Mouse (Mus musculus): ENCODE measurements around the gene Nuak1.

Gene Nuak1

DNA sequence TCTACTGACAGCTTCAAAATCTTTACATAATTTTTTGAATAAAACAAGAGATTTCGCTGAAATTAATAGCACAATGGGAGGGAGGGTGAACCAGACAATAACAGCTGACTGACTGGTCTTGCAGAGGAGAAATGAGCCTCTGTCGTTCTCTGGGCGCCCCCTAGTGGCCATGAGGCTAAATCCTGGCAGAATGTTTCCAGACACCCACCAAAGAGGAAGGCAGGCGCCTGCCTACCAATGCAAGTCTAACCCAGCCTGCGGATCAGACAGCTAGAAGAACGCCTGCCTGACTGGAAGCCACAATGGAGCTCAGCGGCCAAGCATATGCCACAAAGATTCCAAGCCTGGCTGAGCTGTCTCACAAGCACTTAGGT lies 2.4 kb downstream of the Nuak1 start:
- H3K36me3 ChIP-seq (ENCODE audit: control insufficient read depth, insufficient read depth, low read length, poor library complexity, severe bottlenecking) = no peaks in the 10 kb centered on the region
- peak; percentile 92 for DNase-seq (ENCODE audit: low read depth, low spot score)
- H3K27me3 ChIP-seq (ENCODE audit: control insufficient read depth, insufficient read depth, low read length, poor library complexity, severe bottlenecking) = no peaks in the 10 kb centered on the region

DNA sequence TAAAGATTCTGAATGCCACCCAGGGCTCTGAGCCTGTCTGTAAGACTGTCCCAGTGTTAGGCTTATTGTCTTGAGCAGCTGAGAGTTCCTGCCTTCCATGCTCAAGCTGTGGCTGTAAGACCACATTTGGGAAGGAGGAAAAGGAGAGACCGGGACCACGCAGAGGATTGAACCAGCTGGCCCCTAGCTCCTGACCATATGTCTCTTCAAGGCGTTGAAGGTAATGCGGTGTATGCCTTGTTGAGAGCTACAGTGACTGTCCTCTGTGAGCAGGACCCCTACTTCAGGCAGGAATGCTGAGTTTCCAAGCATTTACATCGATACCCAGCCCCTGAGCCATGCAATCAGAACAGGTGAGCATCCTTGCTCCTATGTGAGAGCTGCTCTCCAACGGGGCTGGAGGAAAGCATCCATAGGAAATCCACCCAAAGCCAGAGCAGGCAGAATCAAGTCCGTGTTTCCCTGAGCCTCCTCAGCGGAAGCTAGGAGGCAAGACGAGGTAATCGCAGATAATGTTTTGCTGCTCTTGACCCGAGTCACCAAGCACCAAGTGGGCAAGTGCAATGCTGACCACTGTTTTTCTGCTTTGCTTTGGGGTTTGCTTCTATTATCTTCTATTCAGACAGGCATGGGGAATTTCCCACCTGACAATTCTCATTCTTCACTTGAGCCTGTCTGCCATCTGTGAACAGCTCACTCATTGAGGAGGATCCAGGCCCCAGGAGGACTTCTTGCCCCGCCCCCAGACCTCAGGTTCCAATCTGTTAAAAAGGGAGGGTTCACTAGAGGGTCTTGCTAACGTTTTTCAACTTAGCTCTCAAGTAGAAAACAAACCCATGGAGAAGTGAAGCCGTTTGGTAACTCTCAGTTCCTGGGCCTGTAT lies 3.0 kb downstream of the Nuak1 start:
- Histone ChIP-seq H3K36me3 (ENCODE audit: control insufficient read depth, insufficient read depth, low read length, poor library complexity, severe bottlenecking) (no peaks in the 10 kb centered on the region), H3K27me3 (ENCODE audit: control insufficient read depth, insufficient read depth, low read length, poor library complexity, severe bottlenecking) (no peaks in the 10 kb centered on the region)
- DNase-seq (ENCODE audit: low read depth, low spot score) = no peak

GRCm38 (mm10) chr10:84435930-84436329 lies 4.5 kb downstream of the Nuak1 start:
- no peak for DNase-seq (ENCODE audit: low read depth, low spot score)
- no peaks in the 10 kb centered on the region for H3K27me3 ChIP-seq (ENCODE audit: control insufficient read depth, insufficient read depth, low read length, poor library complexity, severe bottlenecking)
- H3K36me3 ChIP-seq (ENCODE audit: control insufficient read depth, insufficient read depth, low read length, poor library complexity, severe bottlenecking) = no peaks in the 10 kb centered on the region

DNA sequence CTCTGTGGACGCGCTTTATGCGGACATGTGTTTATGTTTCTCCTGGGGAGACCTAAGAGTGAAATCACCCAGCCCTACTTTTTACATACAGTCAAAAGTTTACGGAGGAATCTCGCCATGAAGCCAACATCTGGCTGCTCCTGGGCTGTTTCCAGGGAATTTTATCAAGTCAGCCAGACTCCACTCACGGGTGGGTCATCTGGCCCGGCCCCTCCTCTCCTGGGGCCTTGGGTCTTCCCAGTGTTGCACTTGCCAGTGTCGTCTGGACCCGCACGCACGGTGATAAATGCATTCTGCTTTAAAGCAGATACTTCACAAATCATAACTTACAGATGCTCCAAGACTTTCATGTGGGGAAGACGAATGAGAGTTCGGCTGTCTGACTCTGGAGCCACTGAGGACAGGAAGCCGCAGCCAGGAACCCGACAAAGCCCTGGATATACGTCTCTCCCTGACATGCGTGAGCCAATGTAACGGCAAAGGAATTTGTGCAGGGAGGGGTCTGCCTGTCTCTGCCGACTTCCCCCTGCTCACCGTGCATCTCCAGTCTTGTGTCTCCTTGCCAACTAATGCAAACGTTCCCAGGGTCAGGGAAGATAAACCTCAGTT lies 7.1 kb downstream of the Nuak1 start:
- no peak for DNase-seq (ENCODE audit: low read depth, low spot score)
- no peaks in the 10 kb centered on the region for H3K36me3 ChIP-seq (ENCODE audit: control insufficient read depth, insufficient read depth, low read length, poor library complexity, severe bottlenecking)
- H3K27me3 ChIP-seq (ENCODE audit: control insufficient read depth, insufficient read depth, low read length, poor library complexity, severe bottlenecking) = no peaks in the 10 kb centered on the region

DNA sequence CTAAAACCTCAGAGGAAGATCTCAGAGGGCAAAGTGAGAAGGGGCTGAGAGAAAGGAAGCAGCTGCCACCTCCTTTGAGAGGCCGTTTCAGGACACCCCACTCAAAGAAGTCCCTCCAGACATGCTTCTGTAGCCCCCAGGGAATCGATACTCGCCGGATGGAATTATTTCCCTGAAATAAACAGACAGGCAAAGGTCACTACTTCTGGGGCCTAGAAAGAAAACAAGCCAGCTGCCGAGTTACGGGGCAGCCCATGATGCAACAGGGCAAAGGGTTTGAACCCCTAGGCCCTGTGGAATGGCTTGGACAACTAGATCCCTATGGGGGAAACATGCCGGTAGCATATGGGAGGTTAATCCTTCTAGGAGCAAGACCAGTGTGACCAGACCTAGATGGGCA lies 16.0 kb downstream of the Nuak1 start:
- no peak for DNase-seq (ENCODE audit: low read depth, low spot score)
- Histone ChIP-seq H3K36me3 (ENCODE audit: control insufficient read depth, insufficient read depth, low read length, poor library complexity, severe bottlenecking) (no peaks in the 10 kb centered on the region), H3K27me3 (ENCODE audit: control insufficient read depth, insufficient read depth, low read length, poor library complexity, severe bottlenecking) (no peaks in the 10 kb centered on the region)

- Histone ChIP-seq H3K27me3 (ENCODE audit: control insufficient read depth, insufficient read depth, low read length, poor library complexity, severe bottlenecking) (no peaks in the 10 kb centered on the region), H3K36me3 (ENCODE audit: control insufficient read depth, insufficient read depth, low read length, poor library complexity, severe bottlenecking) (no peaks in the 10 kb centered on the region)
- peak; percentile 40 for DNase-seq (ENCODE audit: low read depth, low spot score)
Observed at GRCm38 (mm10) chr10:84423903-84424302, 16.5 kb downstream of the Nuak1 start.

GRCm38 (mm10) chr10:84420589-84420988 lies 19.8 kb downstream of the Nuak1 start:
- H3K36me3 ChIP-seq (ENCODE audit: control insufficient read depth, insufficient read depth, low read length, poor library complexity, severe bottlenecking) = no peaks in the 10 kb centered on the region
- no peak for DNase-seq (ENCODE audit: low read depth, low spot score)
- no peaks in the 10 kb centered on the region for H3K27me3 ChIP-seq (ENCODE audit: control insufficient read depth, insufficient read depth, low read length, poor library complexity, severe bottlenecking)

DNA sequence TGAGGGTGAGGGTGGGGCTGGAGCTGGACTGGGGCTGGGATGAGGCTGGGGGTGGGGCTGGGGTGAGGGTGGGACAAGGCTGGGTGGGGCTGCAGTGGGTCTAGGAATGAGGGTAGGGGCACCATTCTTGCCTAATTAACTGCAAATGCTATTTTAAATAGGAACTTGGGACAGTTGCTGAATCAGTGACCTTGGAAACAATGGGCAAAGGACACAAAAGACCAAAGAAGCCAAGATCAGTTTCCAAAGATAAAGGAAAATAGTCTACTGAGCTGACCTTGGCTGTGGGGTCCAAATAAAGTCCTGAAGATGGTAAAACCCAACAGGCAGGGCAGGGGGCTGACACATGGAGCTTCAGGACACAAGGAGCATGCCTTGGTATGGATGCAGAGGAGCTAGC lies 22.0 kb downstream of the Nuak1 start:
- Histone ChIP-seq H3K27me3 (ENCODE audit: control insufficient read depth, insufficient read depth, low read length, poor library complexity, severe bottlenecking) (no peaks in the 10 kb centered on the region), H3K36me3 (ENCODE audit: control insufficient read depth, insufficient read depth, low read length, poor library complexity, severe bottlenecking) (no peaks in the 10 kb centered on the region)
- DNase-seq (ENCODE audit: low read depth, low spot score) = no peak

GRCm38 (mm10) chr10:84416752-84417151 lies 23.6 kb downstream of the Nuak1 start:
- no peaks in the 10 kb centered on the region for H3K27me3 ChIP-seq (ENCODE audit: control insufficient read depth, insufficient read depth, low read length, poor library complexity, severe bottlenecking)
- no peaks in the 10 kb centered on the region for H3K36me3 ChIP-seq (ENCODE audit: control insufficient read depth, insufficient read depth, low read length, poor library complexity, severe bottlenecking)

DNA sequence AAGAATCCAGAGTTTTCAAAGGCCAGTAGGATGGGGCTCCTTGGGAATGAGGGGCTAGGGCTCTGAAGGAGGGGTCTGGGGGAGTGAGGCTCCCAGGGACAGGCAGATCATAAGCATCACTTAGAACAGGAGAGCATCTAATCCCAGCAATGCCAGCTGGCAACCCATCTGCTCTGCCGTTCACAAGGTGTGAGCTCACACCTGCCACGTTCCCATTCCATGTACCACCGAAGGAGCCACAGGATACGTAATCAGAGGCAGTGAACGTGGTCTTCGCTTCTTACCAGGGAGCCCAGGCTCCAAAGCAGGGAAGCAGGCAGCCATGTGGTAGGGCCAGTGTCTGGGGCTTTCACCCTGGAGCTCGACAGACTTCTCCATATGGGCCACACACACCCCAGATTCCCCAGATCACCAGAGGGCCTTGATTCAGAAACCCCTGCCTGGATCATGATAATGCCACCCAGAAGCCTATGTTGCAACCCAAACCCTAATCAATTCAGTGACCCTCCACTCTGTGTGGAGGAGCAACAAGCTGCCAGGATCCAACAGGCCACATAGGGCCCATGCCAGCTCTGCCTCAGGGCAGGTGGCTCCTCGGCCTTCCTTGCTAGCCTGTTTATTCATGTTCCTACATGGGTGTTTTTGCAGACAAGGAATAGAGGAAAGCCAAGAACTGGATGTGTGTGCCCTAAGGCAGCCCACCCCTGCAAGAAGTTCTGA lies 25.3 kb downstream of the Nuak1 start:
- no peak for DNase-seq (ENCODE audit: low read depth, low spot score)
- Histone ChIP-seq H3K36me3 (ENCODE audit: control insufficient read depth, insufficient read depth, low read length, poor library complexity, severe bottlenecking) (no peaks in the 10 kb centered on the region), H3K27me3 (ENCODE audit: control insufficient read depth, insufficient read depth, low read length, poor library complexity, severe bottlenecking) (no peaks in the 10 kb centered on the region)

More at GRCm38 (mm10) chr10:84416752-84417151, 23.6 kb downstream of the Nuak1 start:
- DNase-seq (ENCODE audit: low read depth, low spot score) = no peak

DNA sequence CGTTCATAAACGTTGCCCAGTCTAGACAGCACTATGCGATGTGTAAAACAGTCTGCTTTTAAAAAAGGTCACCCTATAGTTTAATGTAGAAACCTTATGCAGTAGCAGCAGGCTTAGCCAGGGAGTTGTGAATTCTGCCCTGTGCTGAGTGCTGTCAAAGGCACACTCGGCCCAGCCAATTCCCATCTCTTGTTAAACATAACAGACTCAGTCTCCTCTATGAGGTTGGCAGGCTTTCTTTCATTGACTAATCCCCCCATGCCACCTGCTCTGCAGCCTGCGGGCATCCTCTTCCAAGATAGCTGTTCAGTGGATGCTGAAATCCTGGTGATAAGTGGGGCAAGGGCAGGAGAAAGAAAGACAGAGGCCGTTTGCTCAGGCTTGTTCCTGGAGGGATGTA lies 27.1 kb downstream of the Nuak1 start:
- H3K36me3 ChIP-seq (ENCODE audit: control insufficient read depth, insufficient read depth, low read length, poor library complexity, severe bottlenecking) = no peaks in the 10 kb centered on the region
- no peaks in the 10 kb centered on the region for H3K27me3 ChIP-seq (ENCODE audit: control insufficient read depth, insufficient read depth, low read length, poor library complexity, severe bottlenecking)
- DNase-seq (ENCODE audit: low read depth, low spot score) = no peak

DNA sequence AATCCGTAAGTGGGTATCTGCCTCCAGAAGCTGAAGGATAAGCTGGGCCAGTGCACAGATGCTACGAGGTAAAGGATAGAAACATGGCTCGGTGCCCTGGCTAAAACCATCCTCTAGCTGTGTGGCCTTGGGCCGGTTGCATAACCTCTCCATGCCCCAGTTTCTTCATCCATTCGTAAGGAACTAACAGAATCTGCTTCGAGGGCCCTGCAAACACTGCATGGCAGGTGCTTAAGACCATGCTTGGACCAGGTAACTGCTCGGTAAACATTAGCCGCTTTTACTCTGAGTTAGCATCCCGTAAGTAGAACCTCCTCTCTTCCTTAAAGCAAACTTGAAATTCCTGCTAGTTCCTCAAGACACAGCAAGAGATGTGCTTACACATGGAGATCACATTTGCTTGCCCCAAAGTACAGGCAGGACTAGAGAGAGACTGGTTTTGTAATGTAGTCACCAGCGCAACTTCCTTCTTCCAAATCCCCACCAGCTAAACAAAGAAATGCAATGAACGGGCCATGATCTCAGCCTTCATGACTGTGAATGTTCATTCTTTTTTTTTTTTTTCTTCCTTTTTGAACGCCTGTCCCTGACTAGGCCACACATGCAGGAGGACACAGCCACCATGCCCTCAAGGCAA lies 28.0 kb downstream of the Nuak1 start:
- no peak for DNase-seq (ENCODE audit: low read depth, low spot score)
- Histone ChIP-seq H3K36me3 (ENCODE audit: control insufficient read depth, insufficient read depth, low read length, poor library complexity, severe bottlenecking) (no peaks in the 10 kb centered on the region), H3K27me3 (ENCODE audit: control insufficient read depth, insufficient read depth, low read length, poor library complexity, severe bottlenecking) (no peaks in the 10 kb centered on the region)

- DNase-seq (ENCODE audit: low read depth, low spot score) = no peak
- no peaks in the 10 kb centered on the region for H3K27me3 ChIP-seq (ENCODE audit: control insufficient read depth, insufficient read depth, low read length, poor library complexity, severe bottlenecking)
- no peaks in the 10 kb centered on the region for H3K36me3 ChIP-seq (ENCODE audit: control insufficient read depth, insufficient read depth, low read length, poor library complexity, severe bottlenecking)
Observed at GRCm38 (mm10) chr10:84411122-84412105, 29.0 kb downstream of the Nuak1 start.

Measured in splenic B cell, adult 2 months (primary cell).